8 mouse cellular contexts compared by ENCODE assay signal in genomic region chr2:146511401-146511865, GRCm38 (mm10). TPM values are rescaled to one million over a fixed set of nuclear protein-coding genes. Genes with fewer than 3 reads are reported as not detected.
DNase-seq lines count a peak whose midpoint lies in the region; ATAC-seq and TF ChIP-seq lines count a peak whose summit lies in the region.

No protein-coding gene starts in this region.

- no peaks in the 10 kb centered on the region for H3K36me3 ChIP-seq in testis, adult 2 months (ENCODE audit: control insufficient read depth, insufficient read depth, low read length)
- no peaks in the 10 kb centered on the region for H3K36me3 ChIP-seq in hindbrain, embryonic 15.5 days
- H3K36me3 ChIP-seq in midbrain, embryonic 10.5 days: no peaks in the 10 kb centered on the region

- peak overlapping the region; percentile 59 for H3K4me2 ChIP-seq in hindbrain, embryonic 15.5 days

- no peaks in the 10 kb centered on the region for H3K9me3 ChIP-seq in hindbrain, embryonic 15.5 days
- H3K9me3 ChIP-seq in midbrain, embryonic 10.5 days (replicated peaks): no peaks in the 10 kb centered on the region

- H3K27me3 ChIP-seq in cerebellum, adult 2 months (ENCODE audit: control insufficient read depth, insufficient read depth, low read length): no peaks in the 10 kb centered on the region
- H3K27me3 ChIP-seq in testis, adult 2 months (ENCODE audit: control insufficient read depth, insufficient read depth, low read length): no peaks in the 10 kb centered on the region
- H3K27me3 ChIP-seq in hindbrain, embryonic 15.5 days: no peaks in the 10 kb centered on the region
- no peaks in the 10 kb centered on the region for H3K27me3 ChIP-seq in midbrain, embryonic 10.5 days (ENCODE audit: low read depth, poor library complexity, severe bottlenecking)

- peak overlapping the region; percentile 92 for H3K9ac ChIP-seq in hindbrain, embryonic 15.5 days

- WGBS in cerebellum, adult 2 months: 2% methylated on average over 22 of the region's 22 CpGs
- under 1% methylated on average over 22 of the region's 22 CpGs for WGBS in hindbrain, embryonic 15.5 days
- WGBS in midbrain, embryonic 10.5 days: under 1% methylated on average over 22 of the region's 22 CpGs

- no peak for DNase-seq in cerebellum, adult 2 months
- DNase-seq in cerebellum, adult 18-20 months: no peak
- no peak for DNase-seq in testis, postnatal 14 days (ENCODE audit: low spot score)
- DNase-seq in midbrain, embryonic 10.5 days (ENCODE audit: low spot score): no peak
- DNase-seq in gastrocnemius, postnatal 4 days (ENCODE audit: low spot score in 2 of 2): no peak
- DNase-seq in layer of hippocampus, adult 9-10 months (ENCODE audit: low spot score): no peak

- no peaks in the 10 kb centered on the region; the same call in 1 of the 2 replicates for H3K4me1 ChIP-seq in cerebellum, adult 2 months (ENCODE audit: control insufficient read depth, insufficient read depth, low read length)
- peaks cover 8% of the 10 kb centered on the region for H3K4me1 ChIP-seq in testis, adult 2 months (ENCODE audit: control insufficient read depth, insufficient read depth, low read length)
- H3K4me1 ChIP-seq in hindbrain, embryonic 15.5 days (replicated peaks): peaks cover 15% of the 10 kb centered on the region
- peaks cover 26% of the 10 kb centered on the region for H3K4me1 ChIP-seq in midbrain, embryonic 10.5 days

- peak overlapping the region; percentile 32; the same call in 1 of the 2 replicates for H3K27ac ChIP-seq in cerebellum, adult 2 months (ENCODE audit: insufficient read depth, low read length)
- H3K27ac ChIP-seq in testis, adult 2 months (ENCODE audit: control insufficient read depth, insufficient read depth, low read depth, low read length): peak overlapping the region; percentile 85
- H3K27ac ChIP-seq in hindbrain, embryonic 15.5 days (replicated peaks): peak overlapping the region; percentile 73
- H3K27ac ChIP-seq in midbrain, embryonic 10.5 days (replicated peaks): peak overlapping the region; percentile 95

- H3K4me3 ChIP-seq in cerebellum, adult 2 months (replicated peaks; ENCODE audit: insufficient read depth, low read depth, low read length): peak overlapping the region; percentile 80
- H3K4me3 ChIP-seq in testis, adult 2 months (ENCODE audit: control insufficient read depth, low read depth, low read length): peak overlapping the region; percentile 94
- peak overlapping the region; percentile 90 for H3K4me3 ChIP-seq in hindbrain, embryonic 15.5 days
- H3K4me3 ChIP-seq in midbrain, embryonic 10.5 days: peak overlapping the region; percentile 87

- no peak for TF ChIP-seq CTCF in cerebellum, adult 2 months (IDR thresholded peaks at IDR 0.05; ENCODE audit: borderline replicate concordance, insufficient read depth, low read depth, low read length)
- no peak for TF ChIP-seq CTCF in testis, adult 2 months (IDR thresholded peaks at IDR 0.05; ENCODE audit: control insufficient read depth, insufficient read depth, insufficient replicate concordance, low read depth, low read length)

- no peak for TF ChIP-seq POLR2A in cerebellum, adult 2 months (IDR thresholded peaks at IDR 0.05; ENCODE audit: borderline replicate concordance, insufficient read depth, low read length)
- TF ChIP-seq POLR2A in testis, adult 2 months (IDR thresholded peaks at IDR 0.05; ENCODE audit: control insufficient read depth, low read depth, low read length): no peak

- no peak; the same call in none of the 2 replicates for ATAC-seq in hindbrain, embryonic 15.5 days (ENCODE audit: low FRiP score, low read depth)

RNA-seq across cellular contexts. Expression of gene Ralgapa2, which starts 0.7 kb away (rescaled TPM):
- 9.6 TPM in 2 replicates for polyA plus RNA-seq in cerebellum, adult 2 months (2012; rRNA removed)
- polyA plus RNA-seq in testis, adult 2 months (2012; rRNA removed): 8.8 and 10.3 TPM in 2 replicates
- 10.1 and 10.9 TPM in 2 replicates for polyA plus RNA-seq in hindbrain, embryonic 15.5 days (2015; fragmentation: Nextera tagmentation; extraction: Ambion mirVana)
- polyA plus RNA-seq in midbrain, embryonic 10.5 days (2016; fragmentation: Nextera tagmentation; extraction: Ambion mirVana): 9.7 and 10.6 TPM in 2 replicates
- 1 to 10 TPM; 7.0 to 8.2 TPM for total RNA-seq in gastrocnemius, postnatal 4 days (2021)

Comparison
In these comparisons a context has a peak if more than half of its experiments do, and no peak if none do; other contexts are left out.
1. H3K27ac ChIP-seq: peak in every context shown above with its lines; median percentile 95 in midbrain, embryonic 10.5 days; 85 in testis, adult 2 months; 73 in hindbrain, embryonic 15.5 days; 32 in cerebellum, adult 2 months.